Mouse (Mus musculus) lung, embryonic 16.5 days (tissue): ENCODE results near the gene Spats2. TPM values are rescaled to one million over a fixed set of nuclear protein-coding genes. Genes with fewer than 3 reads are reported as not detected.

Experiments
- ATAC-seq: fragments of 200-750 bp; cut with Nextera tagmentation; 2 replicates; pipeline ENCODE4 v1.8.0; 2017; ENCODE audit warnings: low read depth, mild to moderate bottlenecking, moderate library complexity
- H3K27ac ChIP-seq: fragments of 300-500 bp; sonication (generic); 2 replicates; pipeline ENCODE4 v1.5.1; 2014; ENCODE audit warnings: mild to moderate bottlenecking, control low read depth, low read length
- H3K27me3 ChIP-seq: fragments of 300-500 bp; sonication (generic); 2 replicates; pipeline ENCODE4 v1.6.1; 2014; ENCODE audit warnings: low read depth, low read length, mixed read lengths; ENCODE audit not compliant: control insufficient read depth, insufficient read depth
- H3K36me3 ChIP-seq: fragments of 300-500 bp; sonication (generic); 2 replicates; pipeline ENCODE4 v1.6.1; 2014; ENCODE audit warnings: low read length; ENCODE audit not compliant: control insufficient read depth, insufficient read depth
- H3K4me1 ChIP-seq: fragments of 300-500 bp; sonication (generic); replicated peaks from 2 replicates; pipeline ENCODE4 v1.6.1; 2014; ENCODE audit warnings: low read length, mixed read lengths; ENCODE audit not compliant: control insufficient read depth, insufficient read depth
- H3K4me2 ChIP-seq: fragments of 300-500 bp; sonication (generic); 2 replicates; pipeline ENCODE4 v1.6.1; 2014; ENCODE audit warnings: low read depth, low read length, control low read depth
- H3K4me3 ChIP-seq: fragments of 300-500 bp; sonication (generic); 2 replicates; pipeline ENCODE4 v1.5.1; 2014; ENCODE audit warnings: mild to moderate bottlenecking, low read length, control low read depth
- H3K9ac ChIP-seq: fragments of 300-500 bp; sonication (generic); 2 replicates; pipeline ENCODE4 v1.6.1; 2014; ENCODE audit warnings: low read length, control low read depth
- H3K9me3 ChIP-seq: fragments of 300-500 bp; sonication (generic); 2 replicates; pipeline ENCODE4 v1.6.1; 2016; ENCODE audit warnings: low read length; ENCODE audit not compliant: control insufficient read depth
- WGBS: fragments of 180-500 bp; shearing (Covaris S2); extraction: QIAGEN DNeasy Blood & Tissue Kit; methylation state at CpG from one replicate; pipeline ENCODE4 v1.1.7; 2014; 5-methylcytosine and 5-hydroxymethylcytosine counted together
- polyA plus RNA-seq: library from polyadenylated mRNA; unstranded; fragments of >200 nt; fragmentation: Nextera tagmentation; extraction: Ambion mirVana; gene quantifications from 2 replicates; pipeline ENCODE4 v1.2.1, GENCODE M21; 2015

Spats2 gene
- polyA plus RNA-seq, 1 experiment from 2014 or later: 30.1 TPM

DNA sequence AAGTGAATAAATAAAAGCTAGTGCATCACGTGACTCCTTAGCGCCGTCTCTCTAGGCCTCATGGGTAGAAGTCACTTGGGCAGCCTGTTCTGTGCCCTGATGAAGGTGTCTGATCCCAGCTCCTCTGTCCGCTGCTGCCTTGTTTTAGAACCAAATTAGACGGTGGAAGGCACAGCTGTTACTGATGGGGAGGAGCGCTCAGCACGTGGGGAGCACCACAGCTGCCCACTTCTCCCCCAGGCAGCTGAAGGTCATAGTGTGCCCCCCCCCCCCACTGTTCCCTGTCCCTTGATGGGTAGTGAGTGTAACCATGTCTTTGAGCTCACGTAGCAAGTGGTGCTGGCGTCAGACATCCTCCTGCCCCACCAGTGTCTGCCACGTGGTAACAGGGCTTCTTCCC, 87.5 kb downstream of the Spats2 start:
- H3K27ac ChIP-seq: no peak overlapping the region
- WGBS: 85% methylated on average over 10 of the region's 10 CpGs
- no peaks in the 10 kb centered on the region for H3K9me3 ChIP-seq
- peaks cover 21% of the 10 kb centered on the region for H3K36me3 ChIP-seq
- H3K4me2 ChIP-seq: no peak overlapping the region
- no peaks in the 10 kb centered on the region for H3K27me3 ChIP-seq
- no peak for ATAC-seq
- H3K9ac ChIP-seq: no peak overlapping the region
- H3K4me1 ChIP-seq: no peaks in the 10 kb centered on the region
- H3K4me3 ChIP-seq: no peak overlapping the region

DNA sequence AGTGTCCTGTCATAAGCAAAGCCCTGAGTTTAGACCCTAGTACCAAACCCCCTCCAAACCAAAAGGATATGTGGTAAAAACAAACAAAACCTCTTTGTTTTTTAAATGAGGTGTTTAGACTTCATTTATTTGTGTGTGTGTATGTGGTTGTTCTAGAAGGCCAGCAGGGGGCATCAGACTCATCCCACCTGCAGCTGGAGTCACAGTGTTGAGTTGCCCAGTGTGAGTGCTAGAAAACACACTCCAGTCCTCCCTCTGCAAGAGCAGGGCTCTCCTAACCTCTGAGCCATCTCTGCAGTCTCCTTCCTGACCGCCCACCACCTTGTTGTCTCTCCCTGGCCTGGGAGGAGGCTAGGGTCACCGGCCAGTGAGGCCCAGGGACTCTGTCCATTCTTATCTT, 89.2 kb downstream of the Spats2 start:
- H3K4me2 ChIP-seq: no peak overlapping the region
- 76% methylated on average over 2 of the region's 2 CpGs for WGBS
- peaks cover 10% of the 10 kb centered on the region for H3K36me3 ChIP-seq
- no peak overlapping the region for H3K27ac ChIP-seq
- H3K9ac ChIP-seq: no peak overlapping the region
- no peak for ATAC-seq
- peaks cover 5% of the 10 kb centered on the region; the same call in 1 of the 2 replicates for H3K27me3 ChIP-seq
- no peaks in the 10 kb centered on the region for H3K4me1 ChIP-seq
- H3K9me3 ChIP-seq: no peaks in the 10 kb centered on the region
- H3K4me3 ChIP-seq: no peak overlapping the region

DNA sequence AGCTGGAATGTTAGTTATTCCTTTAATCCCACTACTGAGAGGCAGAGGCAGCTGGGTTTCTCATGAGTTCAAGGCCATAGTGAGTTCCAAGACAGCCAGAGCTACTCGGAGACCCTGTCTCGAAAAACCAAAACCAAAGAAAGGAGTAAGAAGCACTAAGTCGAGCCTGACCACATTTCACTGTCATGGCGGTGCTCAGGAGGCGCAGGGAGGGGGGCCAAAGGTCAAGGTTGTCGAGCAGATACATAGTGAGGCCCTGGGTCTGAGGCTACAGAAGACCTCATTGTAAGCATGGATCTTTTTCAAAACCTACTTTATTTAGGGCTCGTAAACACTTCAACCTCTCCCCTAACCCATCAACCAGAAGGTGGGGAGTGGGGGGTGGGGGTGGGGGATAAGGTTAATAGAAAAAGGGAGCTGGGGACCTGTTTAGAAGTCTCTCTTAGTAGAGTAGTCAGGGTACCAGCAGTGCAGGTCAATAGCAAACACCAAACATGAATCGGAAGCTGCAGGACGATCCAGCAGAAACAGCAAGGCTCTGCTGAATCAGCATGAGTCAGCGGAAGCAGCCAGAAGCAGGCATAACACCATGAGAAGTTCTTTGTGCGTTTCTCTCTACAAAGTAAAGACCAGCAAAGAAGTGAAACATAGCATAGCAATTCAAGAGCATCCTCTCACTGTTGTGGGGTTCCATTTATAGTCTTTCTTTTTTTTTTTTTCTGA, 90.2 kb downstream of the Spats2 start:
- H3K4me2 ChIP-seq: no peak overlapping the region
- no peak for ATAC-seq
- 87% methylated on average over 11 of the region's 11 CpGs for WGBS
- no peak overlapping the region for H3K9ac ChIP-seq
- no peak overlapping the region for H3K4me3 ChIP-seq
- peaks cover 12% of the 10 kb centered on the region; the same call in 1 of the 2 replicates for H3K27me3 ChIP-seq
- no peaks in the 10 kb centered on the region for H3K9me3 ChIP-seq
- H3K36me3 ChIP-seq: peaks cover 10% of the 10 kb centered on the region
- H3K27ac ChIP-seq: no peak overlapping the region
- H3K4me1 ChIP-seq: no peaks in the 10 kb centered on the region

DNA sequence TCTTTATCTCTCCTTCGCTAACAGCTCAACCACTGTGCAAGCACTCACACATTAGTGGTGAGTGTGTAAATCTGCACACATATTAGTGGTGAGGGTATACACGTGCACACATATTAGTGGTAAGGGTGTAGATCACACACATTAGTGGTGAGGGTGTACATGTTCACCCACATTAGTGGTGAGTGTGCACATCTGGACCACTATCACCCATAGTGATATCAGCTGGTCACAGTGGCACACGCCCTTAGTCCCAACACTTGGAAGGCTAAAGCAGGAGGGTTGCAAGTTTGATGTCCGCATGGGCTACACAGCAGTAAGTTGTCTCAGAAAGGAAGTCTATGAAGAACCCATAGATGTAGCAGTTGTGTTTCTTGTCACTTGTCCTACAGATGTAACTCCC, 91.9 kb downstream of the Spats2 start:
- Histone ChIP-seq H3K9me3 (no peaks in the 10 kb centered on the region), H3K27me3 (peaks cover 28% of the 10 kb centered on the region), H3K9ac (no peak overlapping the region), H3K4me2 (no peak overlapping the region), H3K27ac (no peak overlapping the region), H3K4me3 (no peak overlapping the region), H3K4me1 (no peaks in the 10 kb centered on the region; the same call in 1 of the 2 replicates), H3K36me3 (no peaks in the 10 kb centered on the region; the same call in 1 of the 2 replicates)
- no peak for ATAC-seq
- WGBS: 77% methylated on average over 4 of the region's 4 CpGs

DNA sequence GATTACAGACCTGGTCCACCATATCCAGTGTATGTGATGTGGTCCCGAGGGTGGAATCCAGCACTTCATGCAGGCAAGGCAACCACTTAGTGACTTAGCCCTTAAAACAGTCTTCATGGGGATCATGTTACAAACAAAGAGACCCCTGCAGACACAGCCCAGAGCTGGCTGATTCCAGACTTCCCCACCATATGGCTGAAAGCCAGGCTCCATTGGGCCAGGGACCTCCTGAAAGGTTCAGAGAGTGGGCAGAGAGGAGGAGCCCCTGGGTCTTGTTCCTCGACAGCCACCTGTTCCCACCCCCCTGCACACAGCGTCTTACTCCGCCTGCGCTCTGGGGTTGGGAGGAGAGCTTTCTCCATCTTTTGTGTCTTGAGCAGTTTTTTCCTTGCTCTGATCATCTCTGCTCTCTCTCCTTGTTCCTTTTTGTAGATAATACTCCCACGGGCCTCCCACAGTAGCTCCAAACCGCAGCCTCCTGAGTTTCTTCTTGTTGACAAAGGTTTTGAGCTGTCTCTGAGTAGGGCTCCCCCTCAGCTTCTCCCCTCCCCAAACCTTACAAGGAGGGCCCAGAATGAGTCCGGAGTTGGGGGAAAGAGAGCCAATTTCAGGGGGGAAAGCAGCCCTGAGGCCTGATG, 95.7 kb downstream of the Spats2 start:
- ATAC-seq: no peak
- H3K4me2 ChIP-seq: no peak overlapping the region
- H3K4me3 ChIP-seq: no peak overlapping the region
- no peaks in the 10 kb centered on the region for H3K9me3 ChIP-seq
- no peaks in the 10 kb centered on the region for H3K36me3 ChIP-seq
- no peak overlapping the region for H3K9ac ChIP-seq
- H3K27me3 ChIP-seq: peaks cover 66% of the 10 kb centered on the region
- H3K4me1 ChIP-seq: peaks cover 24% of the 10 kb centered on the region
- 6% methylated on average over 8 of the region's 8 CpGs for WGBS
- no peak overlapping the region for H3K27ac ChIP-seq

DNA sequence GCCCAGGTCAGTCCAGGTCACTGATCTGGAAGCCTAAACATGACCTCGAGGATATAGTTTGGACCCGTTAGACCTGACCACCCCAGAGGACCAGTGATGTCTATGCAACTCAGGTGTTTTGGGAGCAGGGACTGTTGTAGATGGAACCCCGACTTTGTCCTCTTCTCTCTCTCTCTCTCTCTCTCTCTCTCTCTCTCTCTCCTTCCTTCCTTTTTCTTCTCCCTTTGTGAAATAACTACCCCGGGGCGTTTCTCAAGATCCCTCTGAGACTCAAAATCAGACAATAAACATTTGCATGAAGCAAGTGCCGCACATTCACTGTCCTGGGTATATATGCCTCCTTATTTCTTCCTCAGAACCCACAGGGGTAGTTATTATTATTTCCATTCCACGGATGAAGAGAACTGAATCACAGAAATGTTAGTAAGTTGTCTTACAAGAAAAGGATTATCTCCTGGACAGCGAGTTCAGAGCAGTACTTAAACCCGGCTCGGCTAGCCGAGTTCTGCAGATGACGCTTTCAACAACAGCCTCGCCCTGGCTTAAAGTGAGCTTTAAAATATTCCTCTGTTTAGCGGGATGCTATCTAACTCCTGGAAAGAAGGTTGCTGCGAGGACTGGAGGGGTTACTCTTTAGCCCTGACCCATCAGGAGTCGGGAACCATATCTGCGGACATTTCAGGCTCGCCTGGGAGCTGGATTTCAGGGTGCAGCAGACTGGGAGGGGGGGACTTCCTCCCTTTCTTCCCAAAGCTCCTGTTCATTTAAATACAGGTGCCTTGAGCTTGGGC, 97.3 kb downstream of the Spats2 start:
- H3K4me2 ChIP-seq: peak overlapping the region; percentile 88
- H3K9me3 ChIP-seq: no peaks in the 10 kb centered on the region
- H3K36me3 ChIP-seq: no peaks in the 10 kb centered on the region
- H3K27me3 ChIP-seq: peaks cover 82% of the 10 kb centered on the region
- peak overlapping the region; percentile 54 for H3K4me3 ChIP-seq
- H3K27ac ChIP-seq: no peak overlapping the region
- no peak for ATAC-seq
- H3K9ac ChIP-seq: no peak overlapping the region
- 6% methylated on average over 18 of the region's 18 CpGs for WGBS
- H3K4me1 ChIP-seq: peaks cover 24% of the 10 kb centered on the region

DNA sequence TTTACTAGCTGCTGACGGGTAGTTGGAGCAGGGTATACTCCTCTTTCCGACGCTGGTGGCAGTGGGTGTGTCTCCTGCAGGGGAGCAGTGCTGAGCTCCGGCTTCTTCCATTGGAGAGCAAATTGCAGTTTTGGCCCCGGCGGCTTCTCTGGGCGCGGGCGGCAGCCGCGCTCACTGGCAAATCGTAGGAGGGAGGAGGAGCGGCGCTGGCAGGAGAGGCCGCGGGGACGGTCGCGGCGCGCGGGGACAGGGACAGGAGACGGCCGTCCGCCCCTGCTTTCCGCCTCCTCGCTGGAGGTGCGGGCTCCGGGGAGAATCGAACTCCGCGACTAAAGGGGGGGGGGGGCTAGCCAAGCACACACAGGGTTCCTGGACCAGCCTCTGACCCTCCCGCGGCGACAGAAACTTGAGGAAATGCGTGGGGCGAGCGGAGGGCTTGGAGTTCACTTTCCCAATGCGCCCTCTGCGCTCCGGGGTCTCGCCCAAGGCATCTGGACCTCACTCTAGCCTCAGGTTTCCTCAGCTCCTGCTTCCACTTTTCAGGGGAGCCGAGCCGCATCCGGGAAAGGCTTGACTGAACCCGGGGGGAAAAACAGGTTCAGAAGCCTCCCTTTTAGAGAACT, 98.0 kb downstream of the Spats2 start:
- Histone ChIP-seq H3K4me2 (peak overlapping the region; percentile 88), H3K36me3 (no peaks in the 10 kb centered on the region), H3K27ac (no peak overlapping the region), H3K27me3 (peaks cover 87% of the 10 kb centered on the region), H3K4me3 (peak overlapping the region; percentile 54), H3K9ac (peak overlapping the region; percentile 36), H3K9me3 (no peaks in the 10 kb centered on the region), H3K4me1 (peaks cover 24% of the 10 kb centered on the region)
- WGBS: under 1% methylated on average over 41 of the region's 46 CpGs
- no peak for ATAC-seq

DNA sequence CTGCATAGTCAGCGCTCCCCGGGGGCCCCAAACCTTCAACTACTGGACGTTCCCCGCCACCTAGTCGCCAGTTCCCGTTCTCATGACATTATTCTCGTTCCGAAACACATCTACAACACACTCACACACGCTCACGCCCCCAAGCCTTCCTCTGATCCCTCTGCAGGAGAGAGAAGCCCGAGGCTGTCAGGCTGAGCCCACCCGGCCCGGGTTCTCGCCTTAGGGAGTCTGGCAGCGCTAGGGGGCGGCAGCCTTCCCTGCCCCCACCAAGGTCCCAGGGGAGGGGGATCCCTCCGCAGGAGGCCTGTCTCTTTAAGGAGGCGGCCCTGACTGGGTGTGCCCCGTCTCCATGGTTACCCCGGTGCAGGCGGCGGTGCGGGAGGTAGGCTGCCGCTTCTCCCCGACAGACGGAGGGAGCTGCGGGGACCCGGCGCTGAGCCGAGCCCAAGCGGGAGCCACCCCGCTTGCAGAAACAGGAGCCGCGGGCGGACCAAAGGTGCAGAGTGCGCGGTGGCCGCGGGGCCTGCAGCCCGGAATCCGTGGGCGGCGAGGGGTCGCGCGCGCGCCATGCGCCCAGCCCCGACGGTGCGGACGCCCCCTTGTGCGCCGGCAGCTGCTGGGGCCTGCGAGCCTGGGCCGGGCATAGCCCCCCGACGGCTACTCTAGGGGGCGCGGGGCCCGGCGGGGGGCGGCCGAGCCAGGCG, 98.6 kb downstream of the Spats2 start, which contains the start of gene Kcnh3:
Kcnh3 (plus strand) TSS at position 654 of the 704 bp plus-strand sequence.
- Histone ChIP-seq H3K27me3 (peaks cover 94% of the 10 kb centered on the region), H3K4me1 (peaks cover 24% of the 10 kb centered on the region), H3K9me3 (no peaks in the 10 kb centered on the region), H3K4me3 (peak within 1 kb of the TSS; percentile 54), H3K9ac (peak within 1 kb of the TSS; percentile 36), H3K4me2 (peak within 1 kb of the TSS; percentile 88), H3K36me3 (no peaks in the 10 kb centered on the region), H3K27ac (no peak within 1 kb of the TSS)
- ATAC-seq: peak; percentile 68
- WGBS: under 1% methylated on average over 54 of the region's 66 CpGs
